Mouse (Mus musculus): Measurements from ENCODE around the gene Crlf2.

GRCm38 (mm10) chr5:109601080-109601479 is 42.3 kb upstream of the Crlf2 start:
- TF ChIP-seq POLR2A (IDR thresholded peaks at IDR 0.05; ENCODE audit: insufficient read depth, low read depth, low read length) = no peak
- TF ChIP-seq CTCF (IDR thresholded peaks at IDR 0.05) = peak; percentile 49
- TF ChIP-seq EP300 (IDR thresholded peaks at IDR 0.05; ENCODE audit: insufficient read depth, low read depth, low read length) = no peak
